Mouse (Mus musculus) stomach, embryonic 15.5 days (tissue): Measurements from ENCODE around the gene Fbln7. TPM values are rescaled to one million over a fixed set of nuclear protein-coding genes. Genes with fewer than 3 reads are reported as not detected.

Experiments
- ATAC-seq: fragments of 200-750 bp; cut with Nextera tagmentation; 2 replicates; pipeline ENCODE4 v1.8.0; 2017; ENCODE audit warnings: low read depth, moderate number of reproducible peaks, moderate TSS enrichment; ENCODE audit not compliant: insufficient read depth, low FRiP score
- H3K27ac ChIP-seq: fragments of 300-500 bp; sonication (generic); 2 replicates; pipeline ENCODE4 v1.5.1; 2015; ENCODE audit warnings: mild to moderate bottlenecking, inconsistent platforms
- H3K27me3 ChIP-seq: fragments of 300-500 bp; sonication (generic); replicated peaks from 2 replicates; pipeline ENCODE4 v1.6.1; 2015; ENCODE audit warnings: inconsistent platforms
- H3K36me3 ChIP-seq: fragments of 300-500 bp; sonication (generic); 2 replicates; pipeline ENCODE4 v1.6.1; 2015; ENCODE audit warnings: inconsistent platforms
- H3K4me1 ChIP-seq: fragments of 300-500 bp; sonication (generic); 2 replicates; pipeline ENCODE4 v1.6.1; 2015; ENCODE audit warnings: inconsistent platforms
- H3K4me2 ChIP-seq: fragments of 300-500 bp; sonication (generic); 2 replicates; pipeline ENCODE4 v1.6.1; 2015; ENCODE audit warnings: mild to moderate bottlenecking, inconsistent platforms
- H3K4me3 ChIP-seq: fragments of 300-500 bp; sonication (generic); replicated peaks from 2 replicates; pipeline ENCODE4 v1.5.1; 2015; ENCODE audit warnings: inconsistent platforms
- H3K9ac ChIP-seq: fragments of 300-500 bp; sonication (generic); 2 replicates; pipeline ENCODE4 v1.6.1; 2015; ENCODE audit warnings: inconsistent platforms
- H3K9me3 ChIP-seq: fragments of 300-500 bp; sonication (generic); 2 replicates; pipeline ENCODE4 v1.6.1; 2016; ENCODE audit warnings: inconsistent platforms
- WGBS: fragments of 180-500 bp; shearing (Covaris S2); methylation state at CpG from one replicate; pipeline ENCODE4 v1.1.7; 2015; 5-methylcytosine and 5-hydroxymethylcytosine counted together
- polyA plus RNA-seq: library from polyadenylated mRNA; unstranded; fragments of >200 nt; fragmentation: Nextera tagmentation; extraction: Ambion mirVana; gene quantifications from 2 replicates; pipeline ENCODE4 v1.2.1, GENCODE M21; 2015

Fbln7 gene
- polyA plus RNA-seq, 1 experiment from 2014 or later, result 4.8 TPM

- ATAC-seq, result no peak
- WGBS, result 86% methylated on average over 2 of the region's 2 CpGs
- H3K27ac ChIP-seq, result no peak overlapping the region
Measured at GRCm38 (mm10) chr2:128833435-128833834, 29.3 kb upstream of the Fbln7 start.

DNA sequence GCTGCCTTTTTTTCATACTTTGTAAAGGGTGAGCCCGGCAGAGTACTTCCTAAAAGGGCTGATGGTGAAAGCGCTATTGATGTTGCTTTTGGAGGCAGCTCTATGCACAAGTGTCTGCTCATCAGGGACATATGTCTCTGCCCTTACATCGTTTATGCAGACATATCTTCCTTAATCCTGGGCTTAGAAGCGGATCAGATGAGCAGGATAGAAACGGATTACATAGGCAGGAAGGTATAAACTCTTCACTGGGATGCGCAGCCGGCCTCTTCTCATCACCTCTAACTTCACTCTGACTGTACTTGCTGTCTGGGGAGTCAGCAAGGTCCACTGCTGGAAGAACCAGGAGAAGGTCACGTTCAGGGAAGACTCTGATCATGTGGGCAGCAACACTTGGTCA is 25.2 kb upstream of the Fbln7 start:
- H3K4me1 ChIP-seq, result no peaks in the 10 kb centered on the region
- no peak for ATAC-seq
- H3K36me3 ChIP-seq, result peaks cover 14% of the 10 kb centered on the region; the same call in 1 of the 2 replicates
- H3K27me3 ChIP-seq, result no peaks in the 10 kb centered on the region
- no peaks in the 10 kb centered on the region for H3K9me3 ChIP-seq
- no peak overlapping the region for H3K4me2 ChIP-seq
- H3K4me3 ChIP-seq, result no peak overlapping the region
- H3K9ac ChIP-seq, result no peak overlapping the region
- WGBS, result 85% methylated on average over 8 of the region's 8 CpGs
- H3K27ac ChIP-seq, result no peak overlapping the region

More at GRCm38 (mm10) chr2:128833435-128833834, 29.3 kb upstream of the Fbln7 start:
- H3K27me3 ChIP-seq, result no peaks in the 10 kb centered on the region
- peaks cover 12% of the 10 kb centered on the region; the same call in 1 of the 2 replicates for H3K36me3 ChIP-seq
- no peak overlapping the region for H3K4me3 ChIP-seq
- no peak overlapping the region for H3K4me2 ChIP-seq
- no peak overlapping the region for H3K9ac ChIP-seq
- no peaks in the 10 kb centered on the region for H3K4me1 ChIP-seq
- no peaks in the 10 kb centered on the region for H3K9me3 ChIP-seq

DNA sequence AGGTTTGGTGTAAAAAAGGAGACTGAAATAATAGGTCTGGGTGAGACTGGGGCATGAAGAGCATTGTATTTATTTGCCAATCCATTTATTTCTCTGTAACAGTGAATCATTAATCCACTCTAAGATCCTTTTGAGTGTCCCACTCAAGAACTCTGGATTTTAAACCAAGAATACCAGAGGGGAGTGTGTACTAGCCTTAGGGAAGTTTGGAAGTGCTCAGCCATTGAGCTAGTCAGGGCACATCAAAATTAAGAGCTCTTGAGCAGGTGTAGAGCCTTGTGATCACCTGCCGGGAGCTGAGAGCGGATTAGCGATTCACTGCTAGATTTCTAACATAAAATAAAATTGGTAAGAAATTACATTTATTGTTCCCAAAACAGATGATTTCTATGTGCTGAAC is 24.2 kb upstream of the Fbln7 start:
- Histone ChIP-seq H3K9ac (no peak overlapping the region), H3K4me1 (no peaks in the 10 kb centered on the region), H3K9me3 (no peaks in the 10 kb centered on the region), H3K4me2 (no peak overlapping the region), H3K36me3 (peaks cover 20% of the 10 kb centered on the region), H3K27ac (no peak overlapping the region), H3K4me3 (no peak overlapping the region), H3K27me3 (no peaks in the 10 kb centered on the region)
- 95% methylated on average over 3 of the region's 3 CpGs for WGBS
- ATAC-seq, result no peak

- no peaks in the 10 kb centered on the region for H3K9me3 ChIP-seq
- H3K4me1 ChIP-seq, result no peaks in the 10 kb centered on the region
- H3K27ac ChIP-seq, result no peak overlapping the region
- no peak overlapping the region for H3K4me2 ChIP-seq
- H3K36me3 ChIP-seq, result peaks cover 21% of the 10 kb centered on the region
- H3K4me3 ChIP-seq, result no peak overlapping the region
- no peaks in the 10 kb centered on the region for H3K27me3 ChIP-seq
- no peak for ATAC-seq
- H3K9ac ChIP-seq, result no peak overlapping the region
- WGBS, result 75% methylated on average over 2 of the region's 2 CpGs
Measured at GRCm38 (mm10) chr2:128839501-128839900, 23.3 kb upstream of the Fbln7 start.

DNA sequence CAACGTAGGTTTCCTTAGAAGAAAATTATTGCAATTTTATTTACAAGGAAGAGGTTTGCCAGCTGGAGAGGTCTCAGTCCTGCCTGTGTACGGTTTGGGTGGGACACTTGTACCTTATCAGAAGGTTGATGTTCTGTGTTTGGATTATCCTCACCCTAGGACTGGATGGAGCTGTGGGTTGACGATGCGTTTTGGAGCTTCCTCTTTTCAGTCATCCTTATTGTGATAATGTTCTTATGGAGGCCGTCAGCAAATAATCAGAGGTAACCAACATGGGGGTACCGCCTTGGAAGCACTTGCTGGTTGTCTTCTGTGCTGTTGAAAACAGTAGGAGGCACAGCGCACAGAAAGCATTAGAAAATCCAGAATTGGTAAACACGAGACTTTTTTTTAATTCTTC is 20.3 kb upstream of the Fbln7 start:
- Histone ChIP-seq H3K27ac (no peak overlapping the region), H3K27me3 (no peaks in the 10 kb centered on the region), H3K4me3 (no peak overlapping the region), H3K4me2 (no peak overlapping the region), H3K9me3 (no peaks in the 10 kb centered on the region), H3K4me1 (no peaks in the 10 kb centered on the region), H3K36me3 (peaks cover 18% of the 10 kb centered on the region), H3K9ac (no peak overlapping the region)
- 85% methylated on average over 8 of the region's 8 CpGs for WGBS
- no peak for ATAC-seq

DNA sequence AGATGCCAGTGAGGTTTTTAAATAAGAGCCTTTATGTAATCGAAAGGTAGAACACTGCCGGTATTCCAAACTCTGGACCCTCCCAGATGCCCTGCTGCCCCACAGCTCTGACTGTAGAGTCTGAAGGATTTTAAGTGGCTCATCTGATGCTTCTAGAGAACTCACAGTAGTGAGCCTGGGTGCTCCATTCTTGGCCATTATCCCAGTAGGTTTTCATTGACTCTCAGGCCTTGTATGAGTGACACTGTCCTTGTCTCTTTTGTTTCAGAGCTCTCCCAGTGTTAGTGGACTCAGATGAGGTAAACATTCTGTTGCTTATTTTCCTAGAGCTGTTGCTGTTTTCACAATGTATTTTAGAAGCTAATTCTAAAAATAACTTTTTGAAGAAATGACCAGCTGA is 12.7 kb upstream of the Fbln7 start:
- H3K4me2 ChIP-seq, result no peak overlapping the region
- H3K4me3 ChIP-seq, result no peak overlapping the region
- no peak overlapping the region for H3K9ac ChIP-seq
- no peak overlapping the region for H3K27ac ChIP-seq
- ATAC-seq, result no peak
- H3K4me1 ChIP-seq, result no peaks in the 10 kb centered on the region
- 85% methylated on average over 2 of the region's 2 CpGs for WGBS
- peaks cover 16% of the 10 kb centered on the region; the same call in 1 of the 2 replicates for H3K36me3 ChIP-seq
- no peaks in the 10 kb centered on the region for H3K27me3 ChIP-seq
- no peaks in the 10 kb centered on the region for H3K9me3 ChIP-seq

DNA sequence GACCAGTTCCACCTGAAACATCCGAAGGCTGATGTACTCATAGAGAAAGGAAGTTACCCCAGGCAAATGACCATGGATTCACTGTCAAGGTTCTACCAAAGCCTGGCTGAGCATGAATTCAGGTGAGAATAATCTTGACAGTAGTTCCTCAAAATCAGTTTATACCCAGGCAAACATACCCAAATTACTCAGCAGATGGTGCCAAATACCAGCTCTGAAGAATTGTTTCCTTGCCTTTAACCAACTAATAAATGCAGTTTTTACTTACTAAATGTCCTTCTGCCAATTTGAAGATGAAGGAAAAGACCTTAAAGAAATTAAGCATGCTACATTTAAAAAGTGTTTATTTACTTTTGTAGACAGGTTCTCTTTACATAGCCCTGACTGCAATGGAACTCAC is 6.1 kb upstream of the Fbln7 start:
- 73% methylated on average over 1 of the region's 1 CpGs for WGBS
- ATAC-seq, result no peak
- no peaks in the 10 kb centered on the region for H3K36me3 ChIP-seq

GRCm38 (mm10) chr2:128858962-128859361 is 3.8 kb upstream of the Fbln7 start:
- H3K4me3 ChIP-seq, result no peak overlapping the region
- no peak overlapping the region for H3K9ac ChIP-seq
- H3K4me2 ChIP-seq, result no peak overlapping the region
- H3K9me3 ChIP-seq, result no peaks in the 10 kb centered on the region
- 81% methylated on average over 6 of the region's 6 CpGs for WGBS
- no peak for ATAC-seq
- H3K4me1 ChIP-seq, result no peaks in the 10 kb centered on the region; the same call in 1 of the 2 replicates
- no peaks in the 10 kb centered on the region for H3K36me3 ChIP-seq
- H3K27ac ChIP-seq, result no peak overlapping the region
- 0 out of 2 replicates have a peak, but pooled peaks cover under 1% of the 10 kb centered on the region for H3K27me3 ChIP-seq

More for the DNA sequence above, 6.1 kb upstream of the Fbln7 start:
- Histone ChIP-seq H3K9me3 (no peaks in the 10 kb centered on the region), H3K4me1 (no peaks in the 10 kb centered on the region; the same call in 1 of the 2 replicates), H3K4me2 (no peak overlapping the region), H3K27me3 (no peaks in the 10 kb centered on the region), H3K9ac (no peak overlapping the region), H3K4me3 (no peak overlapping the region), H3K27ac (no peak overlapping the region)

DNA sequence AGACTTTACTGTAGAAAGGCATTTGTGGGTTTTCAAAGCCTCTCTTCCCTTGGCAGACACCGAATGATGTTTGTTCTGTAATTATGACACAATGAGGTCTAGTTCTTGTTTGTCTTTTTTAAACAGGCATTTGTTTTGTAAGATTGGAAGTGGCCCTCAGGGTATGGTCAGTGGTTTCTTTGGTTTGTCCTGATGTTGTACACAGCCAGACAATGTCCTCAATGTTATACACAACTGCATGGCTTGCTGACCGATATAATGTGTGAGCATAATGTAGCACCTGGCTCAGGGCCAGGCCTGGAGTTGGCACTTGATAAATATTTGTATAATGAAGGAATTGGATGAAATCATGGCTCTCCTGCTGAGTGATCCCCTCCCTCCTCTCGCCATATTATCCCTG is 2.9 kb upstream of the Fbln7 start:
- Histone ChIP-seq H3K9me3 (no peaks in the 10 kb centered on the region), H3K4me3 (no peak overlapping the region), H3K9ac (no peak overlapping the region), H3K27me3 (0 out of 2 replicates have a peak, but pooled peaks cover 6% of the 10 kb centered on the region), H3K4me1 (peaks cover under 1% of the 10 kb centered on the region; the same call in 1 of the 2 replicates), H3K27ac (no peak overlapping the region), H3K4me2 (no peak overlapping the region), H3K36me3 (no peaks in the 10 kb centered on the region)
- WGBS, result 47% methylated on average over 3 of the region's 3 CpGs
- peak; percentile 37; the same call in 1 of the 2 replicates for ATAC-seq

GRCm38 (mm10) chr2:128863777-128864331 is 1.1 kb downstream of the Fbln7 start:
- peak; percentile 76 for ATAC-seq
- WGBS, result under 1% methylated on average over 38 of the region's 38 CpGs
- peaks cover 4% of the 10 kb centered on the region; the same call in 1 of the 2 replicates for H3K4me1 ChIP-seq
- peak overlapping the region; percentile 52 for H3K4me3 ChIP-seq
- no peaks in the 10 kb centered on the region for H3K9me3 ChIP-seq
- no peaks in the 10 kb centered on the region for H3K36me3 ChIP-seq
- 0 out of 2 replicates have a peak, but pooled peaks cover 6% of the 10 kb centered on the region for H3K27me3 ChIP-seq
- peak overlapping the region; percentile 9; the same call in 1 of the 2 replicates for H3K9ac ChIP-seq
- H3K4me2 ChIP-seq, result peak overlapping the region; percentile 89
- H3K27ac ChIP-seq, result no peak overlapping the region

DNA sequence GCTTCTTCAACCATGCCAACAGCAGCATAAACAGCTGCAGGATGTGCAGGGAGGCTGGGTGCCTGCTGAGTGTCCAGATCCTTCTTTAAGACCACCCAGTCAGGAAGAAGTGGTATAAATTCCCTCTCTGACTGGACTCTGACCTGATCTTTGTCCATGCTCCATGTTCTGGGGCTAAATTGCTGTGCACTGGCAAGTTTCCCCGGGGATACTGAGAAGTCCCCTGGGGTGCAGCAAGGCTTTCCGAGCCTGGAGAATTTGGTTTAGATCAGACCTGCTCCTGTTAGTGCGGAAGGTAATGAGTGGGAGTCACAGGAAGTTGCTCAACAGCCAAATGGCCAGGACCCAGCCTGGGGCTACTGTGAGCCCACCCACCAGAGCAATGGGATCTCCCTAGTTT is 2.3 kb downstream of the Fbln7 start:
- no peak overlapping the region for H3K9ac ChIP-seq
- ATAC-seq, result no peak
- no peaks in the 10 kb centered on the region for H3K36me3 ChIP-seq
- H3K4me3 ChIP-seq, result no peak overlapping the region
- H3K9me3 ChIP-seq, result no peaks in the 10 kb centered on the region
- 48% methylated on average over 3 of the region's 3 CpGs for WGBS
- no peak overlapping the region for H3K4me2 ChIP-seq
- no peak overlapping the region for H3K27ac ChIP-seq
- H3K27me3 ChIP-seq, result 0 out of 2 replicates have a peak, but pooled peaks cover 6% of the 10 kb centered on the region
- H3K4me1 ChIP-seq, result peaks cover 4% of the 10 kb centered on the region; the same call in 1 of the 2 replicates

- Histone ChIP-seq H3K27me3 (no peaks in the 10 kb centered on the region), H3K4me1 (no peaks in the 10 kb centered on the region), H3K4me2 (no peak overlapping the region), H3K36me3 (no peaks in the 10 kb centered on the region), H3K27ac (no peak overlapping the region), H3K9ac (no peak overlapping the region), H3K9me3 (no peaks in the 10 kb centered on the region), H3K4me3 (no peak overlapping the region)
- ATAC-seq, result no peak
- 68% methylated on average over 8 of the region's 8 CpGs for WGBS
Measured at GRCm38 (mm10) chr2:128871656-128872055, 8.9 kb downstream of the Fbln7 start.
